Mouse (Mus musculus) CH12F3 (cell line): ENCODE results near the gene Casc1.

Experiments
- in situ Hi-C: fragments of 300-500 bp; cut with MboI; formaldehyde crosslinking; loops from 2 replicates; pipeline ENCODE4 v1.14.3; 2020; ENCODE audit warnings: low sequenced_read_pairs

Casc1 gene

GRCm38 (mm10) chr6:145205142-145205541 lies 5.7 kb downstream of the Casc1 start:
- in situ Hi-C loops: no loop called here

GRCm38 (mm10) chr6:145204440-145204839 lies 6.4 kb downstream of the Casc1 start:
- in situ Hi-C loops: no loop called here

GRCm38 (mm10) chr6:145202432-145203125 lies 8.2 kb downstream of the Casc1 start:
- in situ Hi-C loops: no loop called here

GRCm38 (mm10) chr6:145197949-145198686 lies 12.7 kb downstream of the Casc1 start:
- in situ Hi-C loops: loop anchor here (25.0 kb wide), 1 partner anchor 111 kb away; the partner anchor contains the start of gene Bcat1

- in situ Hi-C loops: loop anchor here (25.0 kb wide), 1 partner anchor 106 kb away; the partner anchor contains the start of gene Bcat1
These were observed 17.4 kb downstream of the Casc1 start for GRCm38 (mm10) chr6:145193446-145193845.

GRCm38 (mm10) chr6:145193038-145193437 lies 17.8 kb downstream of the Casc1 start:
- in situ Hi-C loops: loop anchor here (25.0 kb wide), 1 partner anchor 106 kb away; the partner anchor contains the start of gene Bcat1

- in situ Hi-C loops: loop anchor here (10.0 to 25.0 kb wide), 2 partner anchors 100 to 157 kb away; partner anchors contain the start of gene Bcat1
These were observed 23.4 kb downstream of the Casc1 start for GRCm38 (mm10) chr6:145187093-145188088.

GRCm38 (mm10) chr6:145186096-145186495 lies 24.7 kb downstream of the Casc1 start:
- in situ Hi-C loops: loop anchor here (10.0 to 25.0 kb wide), 2 partner anchors 99 to 159 kb away; partner anchors contain the start of gene Bcat1

- in situ Hi-C loops: loop anchor here (10.0 to 25.0 kb wide), 2 partner anchors 95 to 163 kb away; partner anchors contain the start of gene Bcat1
These were observed 28.8 kb downstream of the Casc1 start for GRCm38 (mm10) chr6:145182044-145182443.

- in situ Hi-C loops: loop anchor here (10.0 to 25.0 kb wide), 2 partner anchors 92 to 165 kb away; partner anchors contain the start of gene Bcat1
These were observed 31.1 kb downstream of the Casc1 start for GRCm38 (mm10) chr6:145179665-145180064.

- in situ Hi-C loops: loop anchor here (25.0 kb wide), 1 partner anchor 89 kb away; the partner anchor contains the start of gene Bcat1
These were observed 34.3 kb downstream of the Casc1 start for GRCm38 (mm10) chr6:145176474-145176873.

- in situ Hi-C loops: loop anchor here (25.0 kb wide), 1 partner anchor 88 kb away; the partner anchor contains the start of gene Bcat1
These were observed 35.2 kb downstream of the Casc1 start for GRCm38 (mm10) chr6:145175571-145175981.

GRCm38 (mm10) chr6:145173781-145174191 lies 37.0 kb downstream of the Casc1 start:
- in situ Hi-C loops: no loop called here

GRCm38 (mm10) chr6:145171892-145172606 lies 38.8 kb downstream of the Casc1 start:
- in situ Hi-C loops: no loop called here

GRCm38 (mm10) chr6:145160581-145160980 lies 50.2 kb downstream of the Casc1 start:
- in situ Hi-C loops: no loop called here

- in situ Hi-C loops: no loop called here
These were observed 52.2 kb downstream of the Casc1 start for GRCm38 (mm10) chr6:145158619-145159018.

GRCm38 (mm10) chr6:145149054-145149453 lies 61.8 kb downstream of the Casc1 start:
- in situ Hi-C loops: no loop called here

GRCm38 (mm10) chr6:145147716-145148115 lies 63.1 kb downstream of the Casc1 start:
- in situ Hi-C loops: no loop called here

GRCm38 (mm10) chr6:145145173-145145572 lies 65.6 kb downstream of the Casc1 start:
- in situ Hi-C loops: no loop called here
